Mouse (Mus musculus) kidney, embryonic 16.5 days (tissue): ENCODE results near the gene Srsf12. TPM values are rescaled to one million over a fixed set of nuclear protein-coding genes. Genes with fewer than 3 reads are reported as not detected.

ENCODE experiments used
- ATAC-seq: fragments of 200-750 bp; cut with Nextera tagmentation; 2 replicates; pipeline ENCODE4 v1.8.0; 2017; ENCODE audit warnings: moderate TSS enrichment; ENCODE audit not compliant: low FRiP score, low TSS enrichment
- H3K27ac ChIP-seq: fragments of 300-500 bp; sonication (generic); 2 replicates; pipeline ENCODE4 v1.5.1; 2014; ENCODE audit warnings: low read length
- H3K27me3 ChIP-seq: fragments of 300-500 bp; sonication (generic); 2 replicates; pipeline ENCODE4 v1.6.1; 2014; ENCODE audit warnings: low read length, control low read depth, mixed read lengths; ENCODE audit not compliant: insufficient read depth
- H3K36me3 ChIP-seq: fragments of 300-500 bp; sonication (generic); 2 replicates; pipeline ENCODE4 v1.6.1; 2014; ENCODE audit warnings: low read length, control low read depth, mixed read lengths; ENCODE audit not compliant: insufficient read depth
- H3K4me1 ChIP-seq: fragments of 300-500 bp; sonication (generic); 2 replicates; pipeline ENCODE4 v1.6.1; 2014; ENCODE audit warnings: low read length, control low read depth, mixed read lengths; ENCODE audit not compliant: insufficient read depth
- H3K4me2 ChIP-seq: fragments of 300-500 bp; sonication (generic); replicated peaks from 2 replicates; pipeline ENCODE4 v1.6.1; 2014; ENCODE audit warnings: low read depth, low read length
- H3K4me3 ChIP-seq: fragments of 300-500 bp; sonication (generic); 2 replicates; pipeline ENCODE4 v1.5.1; 2014; ENCODE audit warnings: mild to moderate bottlenecking, low read length
- H3K9ac ChIP-seq: fragments of 300-500 bp; sonication (generic); replicated peaks from 2 replicates; pipeline ENCODE4 v1.6.1; 2014; ENCODE audit warnings: low read length
- H3K9me3 ChIP-seq: fragments of 300-500 bp; sonication (generic); 2 replicates; pipeline ENCODE4 v1.6.1; 2016; ENCODE audit warnings: low read length, control low read depth
- WGBS: fragments of 180-500 bp; shearing (Covaris S2); extraction: QIAGEN DNeasy Blood & Tissue Kit; methylation state at CpG from one replicate; pipeline ENCODE4 v1.1.7; 2014; 5-methylcytosine and 5-hydroxymethylcytosine counted together
- polyA plus RNA-seq: library from polyadenylated mRNA; unstranded; fragments of >200 nt; fragmentation: Nextera tagmentation; extraction: Ambion mirVana; gene quantifications from 2 replicates; pipeline ENCODE4 v1.2.1, GENCODE M21; 2015

Srsf12 gene
- polyA plus RNA-seq, result 5.0 and 5.5 TPM in 2 replicates

GRCm38 (mm10) chr4:33208881-33209841 is at the start of gene Srsf12:
Srsf12 (plus strand) TSS chr4:33208991.
- no peak within 1 kb of the TSS for H3K27ac ChIP-seq

GRCm38 (mm10) chr4:33183477-33183876 is 25.3 kb upstream of the Srsf12 start:
- no peaks in the 10 kb centered on the region for H3K9me3 ChIP-seq
- H3K36me3 ChIP-seq, result no peaks in the 10 kb centered on the region
- 0 out of 2 replicates have a peak, but pooled peaks cover 4% of the 10 kb centered on the region for H3K4me1 ChIP-seq
- 85% methylated on average over 5 of the region's 5 CpGs for WGBS
- peaks cover 4% of the 10 kb centered on the region; the same call in 1 of the 2 replicates for H3K27me3 ChIP-seq
- no peak overlapping the region for H3K4me2 ChIP-seq
- no peak for ATAC-seq
- H3K27ac ChIP-seq, result no peak overlapping the region
- no peak overlapping the region for H3K9ac ChIP-seq
- no peak overlapping the region for H3K4me3 ChIP-seq

More at GRCm38 (mm10) chr4:33208881-33209841, at the start of gene Srsf12:
- no peaks in the 10 kb centered on the region for H3K27me3 ChIP-seq
- H3K4me3 ChIP-seq, result peak within 1 kb of the TSS; percentile 73
- H3K4me2 ChIP-seq, result peak within 1 kb of the TSS; percentile 100
- no peaks in the 10 kb centered on the region for H3K9me3 ChIP-seq
- no peaks in the 10 kb centered on the region for H3K36me3 ChIP-seq
- peaks cover 11% of the 10 kb centered on the region; the same call in 1 of the 2 replicates for H3K4me1 ChIP-seq
- H3K9ac ChIP-seq, result peak within 1 kb of the TSS; percentile 84
- 1% methylated on average over 55 of the region's 65 CpGs for WGBS
- ATAC-seq, result peak; percentile 86

- WGBS, result 19% methylated on average over 9 of the region's 9 CpGs
- H3K4me3 ChIP-seq, result peak overlapping the region; percentile 62
- peaks cover 4% of the 10 kb centered on the region; the same call in 1 of the 2 replicates for H3K27me3 ChIP-seq
- H3K9me3 ChIP-seq, result 0 out of 2 replicates have a peak, but pooled peaks cover 2% of the 10 kb centered on the region
- H3K36me3 ChIP-seq, result no peaks in the 10 kb centered on the region
- H3K4me1 ChIP-seq, result peaks cover 8% of the 10 kb centered on the region; the same call in 1 of the 2 replicates
- peak overlapping the region; percentile 83 for H3K4me2 ChIP-seq
- H3K27ac ChIP-seq, result no peak overlapping the region
- ATAC-seq, result no peak
- no peak overlapping the region for H3K9ac ChIP-seq
These were observed 20.6 kb upstream of the Srsf12 start for GRCm38 (mm10) chr4:33188164-33188563.

GRCm38 (mm10) chr4:33188781-33189734 is 19.7 kb upstream of the Srsf12 start:
- H3K4me3 ChIP-seq, result peak overlapping the region; percentile 62
- no peaks in the 10 kb centered on the region for H3K36me3 ChIP-seq
- WGBS, result under 1% methylated on average over 116 of the region's 123 CpGs
- 0 out of 2 replicates have a peak, but pooled peaks cover 2% of the 10 kb centered on the region for H3K9me3 ChIP-seq
- H3K27me3 ChIP-seq, result peaks cover 4% of the 10 kb centered on the region; the same call in 1 of the 2 replicates
- H3K4me1 ChIP-seq, result peaks cover 8% of the 10 kb centered on the region; the same call in 1 of the 2 replicates
- H3K27ac ChIP-seq, result peak overlapping the region; percentile 74
- peak overlapping the region; percentile 83 for H3K4me2 ChIP-seq
- peak; percentile 96 for ATAC-seq
- peak overlapping the region; percentile 69 for H3K9ac ChIP-seq

GRCm38 (mm10) chr4:33189735-33190036 is 19.1 kb upstream of the Srsf12 start, which contains the start of gene Pm20d2:
Pm20d2 (minus strand) TSS chr4:33189737.
- no peak for ATAC-seq

GRCm38 (mm10) chr4:33198117-33198516 is 10.7 kb upstream of the Srsf12 start:
- H3K9ac ChIP-seq, result no peak overlapping the region
- ATAC-seq, result no peak
- H3K9me3 ChIP-seq, result 0 out of 2 replicates have a peak, but pooled peaks cover 5% of the 10 kb centered on the region
- no peaks in the 10 kb centered on the region for H3K36me3 ChIP-seq
- 26% methylated on average over 2 of the region's 2 CpGs for whole genome bisulfite sequencing
- no peaks in the 10 kb centered on the region for H3K27me3 ChIP-seq
- no peak overlapping the region for H3K4me3 ChIP-seq
- no peaks in the 10 kb centered on the region for H3K4me1 ChIP-seq
- H3K4me2 ChIP-seq, result no peak overlapping the region
- H3K27ac ChIP-seq, result no peak overlapping the region

More at GRCm38 (mm10) chr4:33189735-33190036, 19.1 kb upstream of the Srsf12 start, which contains the start of gene Pm20d2:
- Histone ChIP-seq H3K27me3 (peaks cover 4% of the 10 kb centered on the region; the same call in 1 of the 2 replicates), H3K4me1 (peaks cover 8% of the 10 kb centered on the region; the same call in 1 of the 2 replicates), H3K9me3 (0 out of 2 replicates have a peak, but pooled peaks cover 4% of the 10 kb centered on the region), H3K4me2 (peak within 1 kb of the TSS; percentile 83), H3K9ac (peak within 1 kb of the TSS; percentile 69), H3K27ac (peak within 1 kb of the TSS; percentile 74), H3K4me3 (peak within 1 kb of the TSS; percentile 62), H3K36me3 (no peaks in the 10 kb centered on the region)
- WGBS, result 15% methylated on average over 6 of the region's 6 CpGs

GRCm38 (mm10) chr4:33204682-33205081 is 4.1 kb upstream of the Srsf12 start:
- WGBS, result 5% methylated on average over 4 of the region's 4 CpGs
- H3K9ac ChIP-seq, result no peak overlapping the region
- no peaks in the 10 kb centered on the region for H3K27me3 ChIP-seq
- 0 out of 2 replicates have a peak, but pooled peaks have one; percentile 55 for ATAC-seq
- peaks cover 11% of the 10 kb centered on the region; the same call in 1 of the 2 replicates for H3K4me1 ChIP-seq
- no peaks in the 10 kb centered on the region for H3K36me3 ChIP-seq
- no peak overlapping the region for H3K4me3 ChIP-seq
- H3K27ac ChIP-seq, result no peak overlapping the region
- 0 out of 2 replicates have a peak, but pooled peaks cover 2% of the 10 kb centered on the region for H3K9me3 ChIP-seq
- no peak overlapping the region for H3K4me2 ChIP-seq

GRCm38 (mm10) chr4:33207551-33207950 is 1.2 kb upstream of the Srsf12 start:
- H3K4me1 ChIP-seq, result peaks cover 11% of the 10 kb centered on the region; the same call in 1 of the 2 replicates
- no peaks in the 10 kb centered on the region for H3K36me3 ChIP-seq
- no peak overlapping the region for H3K9ac ChIP-seq
- H3K27ac ChIP-seq, result no peak overlapping the region
- no peak overlapping the region for H3K4me3 ChIP-seq
- 73% methylated on average over 2 of the region's 2 CpGs for WGBS
- ATAC-seq, result no peak
- no peak overlapping the region for H3K4me2 ChIP-seq
- H3K9me3 ChIP-seq, result no peaks in the 10 kb centered on the region
- H3K27me3 ChIP-seq, result no peaks in the 10 kb centered on the region

- Histone ChIP-seq H3K27ac (no peak overlapping the region), H3K9me3 (no peaks in the 10 kb centered on the region), H3K4me2 (no peak overlapping the region), H3K36me3 (no peaks in the 10 kb centered on the region), H3K4me1 (no peaks in the 10 kb centered on the region), H3K9ac (no peak overlapping the region), H3K27me3 (no peaks in the 10 kb centered on the region), H3K4me3 (no peak overlapping the region)
- ATAC-seq, result no peak
- WGBS, result 46% methylated on average over 1 of the region's 1 CpGs
These were observed 13.1 kb downstream of the Srsf12 start for GRCm38 (mm10) chr4:33221847-33222246.
